Mouse (Mus musculus) cerebellum, adult 2 months (tissue): ENCODE measurements around the gene Dstyk.

Experiments used
- CTCF ChIP-seq: fragments of 200-500 bp; IDR thresholded peaks from 2 replicates; pipeline ENCODE4 v1.5.1; 2011; ENCODE audit warnings: low read depth, mild to moderate bottlenecking, control low read depth, low read length, moderate library complexity, borderline replicate concordance; ENCODE audit not compliant: insufficient read depth
- POLR2A ChIP-seq: fragments of 200-500 bp; IDR thresholded peaks from 2 replicates; pipeline ENCODE4 v1.6.1; 2011; ENCODE audit warnings: low read length, control low read depth, borderline replicate concordance; ENCODE audit not compliant: insufficient read depth

DNA sequence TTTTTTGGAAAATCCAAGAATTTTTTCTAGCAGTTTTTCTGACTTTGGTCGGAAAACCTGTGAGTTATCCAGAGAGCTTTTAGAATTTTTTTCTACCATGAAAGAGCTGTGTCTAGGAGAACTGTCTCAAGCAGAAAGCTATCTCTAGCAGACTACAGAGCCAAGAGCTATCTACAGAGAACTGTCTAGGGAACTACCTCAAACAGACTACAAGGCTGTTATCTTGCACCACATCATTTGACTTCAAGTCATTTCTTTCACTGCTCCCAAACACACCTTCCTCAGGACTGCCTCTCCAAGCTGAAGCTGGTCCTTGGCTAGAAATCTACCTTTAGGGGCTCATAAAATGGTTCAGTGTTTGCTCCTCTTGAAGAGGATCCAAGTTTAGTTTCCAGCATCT, 15.5 kb upstream of the Dstyk start:
- no peak for TF ChIP-seq CTCF
- TF ChIP-seq POLR2A, result no peak
